Mouse (Mus musculus): Measurements from ENCODE around the gene Hbb-bh2.
A peak's percentile ranks its signal among the peaks of the same experiment; 100 is the strongest.
"Not testable (repeated sequence)": the region's sequence is repeated elsewhere in the genome, so short reads cannot be mapped to it uniquely, and the experiment has no call there.

Gene Hbb-bh2

GRCm38 (mm10) chr7:103812174-103812573 is 28.1 kb downstream of the Hbb-bh2 start:
- DNase-seq (ENCODE audit: low read depth, low spot score) = no peak

- DNase-seq (ENCODE audit: low read depth, low spot score) = no peak
Measured at GRCm38 (mm10) chr7:103811223-103811845, 29.0 kb downstream of the Hbb-bh2 start.

- no peak for DNase-seq (ENCODE audit: low read depth, low spot score)
Measured at GRCm38 (mm10) chr7:103810746-103811145, 29.6 kb downstream of the Hbb-bh2 start.

- DNase-seq (ENCODE audit: low read depth, low spot score) = no peak
Measured at GRCm38 (mm10) chr7:103810296-103810695, 30.0 kb downstream of the Hbb-bh2 start.

GRCm38 (mm10) chr7:103809801-103810155 is 30.5 kb downstream of the Hbb-bh2 start:
- DNase-seq (ENCODE audit: low read depth, low spot score) = no peak

- no peak for DNase-seq (ENCODE audit: low read depth, low spot score)
Measured at GRCm38 (mm10) chr7:103808971-103809800, 31.1 kb downstream of the Hbb-bh2 start.

GRCm38 (mm10) chr7:103808120-103808519 is 32.2 kb downstream of the Hbb-bh2 start:
- DNase-seq (ENCODE audit: low read depth, low spot score) = not testable (repeated sequence)

GRCm38 (mm10) chr7:103806856-103807255 is 33.5 kb downstream of the Hbb-bh2 start:
- peak; percentile 48 for DNase-seq (ENCODE audit: low read depth, low spot score)

- no peak for DNase-seq (ENCODE audit: low read depth, low spot score)
Measured at GRCm38 (mm10) chr7:103792669-103793388, 47.5 kb downstream of the Hbb-bh2 start.

GRCm38 (mm10) chr7:103791721-103792120 is 48.6 kb downstream of the Hbb-bh2 start, which contains the start of gene Olfr67:
Gene Olfr67, minus strand, starts transcription at chr7:103791821.
- no peak for DNase-seq (ENCODE audit: low read depth, low spot score)
